Mouse (Mus musculus): ENCODE results near the gene Ddx27.

Gene Ddx27

GRCm38 (mm10) chr2:167062965-167063880 lies 48.2 kb downstream of the Ddx27 start, which contains the start of gene Znfx1:
Gene Znfx1 (minus strand): TSS chr2:167063015.
- DNase-seq (ENCODE audit: low spot score): peak; percentile 92

GRCm38 (mm10) chr2:167063906-167064496 lies 49.0 kb downstream of the Ddx27 start:
- no peak for DNase-seq (ENCODE audit: low spot score)

GRCm38 (mm10) chr2:167064601-167065295 lies 49.8 kb downstream of the Ddx27 start:
- DNase-seq (ENCODE audit: low spot score): no peak

GRCm38 (mm10) chr2:167066031-167066430 lies 51.0 kb downstream of the Ddx27 start:
- DNase-seq (ENCODE audit: low spot score): no peak

- DNase-seq (ENCODE audit: low spot score): no peak
Observed at GRCm38 (mm10) chr2:167066528-167067516, 51.8 kb downstream of the Ddx27 start.

GRCm38 (mm10) chr2:167067575-167067974 lies 52.6 kb downstream of the Ddx27 start:
- no peak for DNase-seq (ENCODE audit: low spot score)

GRCm38 (mm10) chr2:167070341-167070740 lies 55.3 kb downstream of the Ddx27 start:
- no peak for DNase-seq (ENCODE audit: low spot score)

GRCm38 (mm10) chr2:167071266-167071640 lies 56.3 kb downstream of the Ddx27 start:
- no peak for DNase-seq (ENCODE audit: low spot score)

- peak; percentile 80 for DNase-seq (ENCODE audit: low spot score)
Observed at GRCm38 (mm10) chr2:167071641-167072601, 56.9 kb downstream of the Ddx27 start.

GRCm38 (mm10) chr2:167074587-167074986 lies 59.6 kb downstream of the Ddx27 start:
- DNase-seq (ENCODE audit: low spot score): no peak

- no peak for DNase-seq (ENCODE audit: low spot score)
Observed at GRCm38 (mm10) chr2:167076352-167076751, 61.4 kb downstream of the Ddx27 start.

GRCm38 (mm10) chr2:167076759-167077158 lies 61.8 kb downstream of the Ddx27 start:
- DNase-seq (ENCODE audit: low spot score): no peak

- no peak for DNase-seq (ENCODE audit: low spot score)
Observed at GRCm38 (mm10) chr2:167077199-167077962, 62.4 kb downstream of the Ddx27 start.

- DNase-seq (ENCODE audit: low spot score): no peak
Observed at GRCm38 (mm10) chr2:167078486-167078885, 63.5 kb downstream of the Ddx27 start.

GRCm38 (mm10) chr2:167078931-167079495 lies 64.0 kb downstream of the Ddx27 start:
- DNase-seq (ENCODE audit: low spot score): no peak

- no peak for DNase-seq (ENCODE audit: low spot score)
Observed at GRCm38 (mm10) chr2:167079535-167080257, 64.7 kb downstream of the Ddx27 start.

GRCm38 (mm10) chr2:167080387-167080786 lies 65.4 kb downstream of the Ddx27 start:
- no peak for DNase-seq (ENCODE audit: low spot score)

GRCm38 (mm10) chr2:167081135-167081534 lies 66.1 kb downstream of the Ddx27 start:
- DNase-seq (ENCODE audit: low spot score): no peak
